Mouse (Mus musculus): Measurements from ENCODE around the gene Wnt3a.
"Not testable (repeated sequence)": the region's sequence is repeated elsewhere in the genome, so short reads cannot be mapped to it uniquely, and the experiment has no call there.

Gene Wnt3a

GRCm38 (mm10) chr11:59216955-59217354, 73.6 kb downstream of the Wnt3a start:
- no peak for DNase-seq

GRCm38 (mm10) chr11:59212892-59213494, 77.6 kb downstream of the Wnt3a start:
- DNase-seq, result no peak

GRCm38 (mm10) chr11:59212320-59212719, 78.2 kb downstream of the Wnt3a start:
- DNase-seq, result not testable (repeated sequence)

GRCm38 (mm10) chr11:59211561-59211960, 79.0 kb downstream of the Wnt3a start:
- not testable (repeated sequence) for DNase-seq

- DNase-seq, result no peak
These were observed 80.5 kb downstream of the Wnt3a start for GRCm38 (mm10) chr11:59210020-59210419.

- peak; percentile 30 for DNase-seq
These were observed 81.0 kb downstream of the Wnt3a start for GRCm38 (mm10) chr11:59209580-59209979.

- DNase-seq, result peak; percentile 82
These were observed 81.5 kb downstream of the Wnt3a start for GRCm38 (mm10) chr11:59209003-59209441.

GRCm38 (mm10) chr11:59208153-59208831, 82.3 kb downstream of the Wnt3a start, which contains the start of gene 2310033P09Rik:
TSS of gene 2310033P09Rik (plus strand) at chr11:59208321.
- peak; percentile 97 for DNase-seq

GRCm38 (mm10) chr11:59202081-59202995, 88.2 kb downstream of the Wnt3a start, which contains the start of gene Mrpl55:
TSS of gene Mrpl55 (plus strand) at chr11:59202486.
- DNase-seq, result peak; percentile 95

- DNase-seq, result no peak
These were observed 89.1 kb downstream of the Wnt3a start for GRCm38 (mm10) chr11:59201216-59202002.
